Mouse (Mus musculus) heart, postnatal 0 days (tissue): Measurements from ENCODE around the gene Zfp867.

ENCODE experiments used
- CTCF ChIP-seq: IDR thresholded peaks from 2 replicates; pipeline ENCODE4 v1.5.1; 2016; ENCODE audit warnings: antibody characterized with exemption, control low read depth, low read depth
- EP300 ChIP-seq: IDR thresholded peaks from 2 replicates; pipeline ENCODE4 v1.6.1; 2016; ENCODE audit warnings: antibody characterized with exemption, low read depth

DNA sequence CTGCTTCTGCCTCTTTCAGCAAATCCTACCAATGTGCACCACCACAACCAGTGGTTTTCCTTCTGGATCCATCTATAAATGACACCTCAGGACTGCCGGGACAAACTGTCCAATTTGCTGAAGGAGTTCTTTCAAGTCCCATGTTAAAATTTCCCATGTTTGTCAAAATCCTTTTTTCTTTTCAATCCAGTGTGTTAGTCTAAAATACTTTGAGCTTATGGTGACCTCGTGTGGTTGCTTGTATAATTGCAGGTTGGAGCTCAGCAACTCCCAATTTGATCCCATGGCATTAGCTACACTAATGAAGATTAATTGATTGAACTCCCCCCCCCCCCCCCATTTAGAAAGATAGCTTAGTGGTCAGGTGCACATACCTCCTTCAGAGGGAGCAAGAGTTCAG lies 10.9 kb upstream of the Zfp867 start:
- TF ChIP-seq CTCF (peak; percentile 71), EP300 (no peak)
